Mouse (Mus musculus) adrenal gland, postnatal 10 days (tissue): ENCODE results near the gene Srp54a. TPM values are rescaled to one million over a fixed set of nuclear protein-coding genes. Genes with fewer than 3 reads are reported as not detected.
"Not testable (repeated sequence)": the region's sequence is repeated elsewhere in the genome, so short reads cannot be mapped to it uniquely, and the experiment has no call there.

Experiments
- DNase-seq: peaks from one replicate; pipeline ENCODE4 v3.0.0; 2021; ENCODE audit warnings: mixed read lengths
- total RNA-seq, 2 experiments: library from RNA; stranded (reverse); gene quantifications; 2 replicates each; pipeline ENCODE4 v1.2.3; 2021

The Srp54a gene
- total RNA-seq, 2 experiments from 2014 or later = 110 to 121 TPM

DNA sequence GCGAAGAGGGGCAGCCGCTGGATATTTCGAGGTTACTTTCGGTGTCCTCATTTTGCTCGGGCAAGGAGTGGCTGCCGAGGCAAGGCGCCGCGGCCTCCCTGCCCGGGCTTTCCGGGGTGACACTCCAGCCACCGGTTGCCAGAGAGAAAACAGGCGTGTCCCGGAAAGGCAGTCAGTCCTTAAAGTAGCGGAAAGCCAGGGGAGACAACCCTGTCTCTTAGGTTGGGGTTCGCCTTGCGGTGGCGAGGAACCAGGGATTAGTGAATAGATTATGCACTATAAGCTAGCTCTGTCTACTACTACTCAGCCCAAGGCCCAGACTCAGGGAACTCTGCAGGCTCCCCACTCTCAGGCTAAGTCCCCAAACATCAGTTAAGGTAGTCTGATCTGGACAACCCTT, 44.7 kb downstream of the Srp54a start:
- not testable (repeated sequence) for DNase-seq

DNA sequence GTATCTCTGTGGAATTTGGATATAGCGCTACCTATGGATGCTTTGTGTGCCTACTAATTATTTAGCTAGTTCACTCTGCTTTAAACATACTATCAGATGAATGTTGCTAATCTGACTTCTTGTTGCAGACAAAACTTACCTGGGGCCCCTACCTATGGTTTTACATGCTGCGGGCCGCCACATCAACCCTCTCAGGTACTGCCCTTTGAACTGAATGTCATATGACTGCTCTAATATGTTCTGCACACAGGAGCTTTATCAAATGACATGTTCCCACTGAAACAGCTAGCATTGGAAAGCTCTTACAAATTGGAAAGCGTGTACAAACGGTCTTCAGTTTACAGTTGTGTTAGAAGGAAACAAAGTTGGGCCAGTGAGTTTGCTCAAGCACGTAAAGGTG, 55.5 kb downstream of the Srp54a start:
- not testable (repeated sequence) for DNase-seq

DNA sequence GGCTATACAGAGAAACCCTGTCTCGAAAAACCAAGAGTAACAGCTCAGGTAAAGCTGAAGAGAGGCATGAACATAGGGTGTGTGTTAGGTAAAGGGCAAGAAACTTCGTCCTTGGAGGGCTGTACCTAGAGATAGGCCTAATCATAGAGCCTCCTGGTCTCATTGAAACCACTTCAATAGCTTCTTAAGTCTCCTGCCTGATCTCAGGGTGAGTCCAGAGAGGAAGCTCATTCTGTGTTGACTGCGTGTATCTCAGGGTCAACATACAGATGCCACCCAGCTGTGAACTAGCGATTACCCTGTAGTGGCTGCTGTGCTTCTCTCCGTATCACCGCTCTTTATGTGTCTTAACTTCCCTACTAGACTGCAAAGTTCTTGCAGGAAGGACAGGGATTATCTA, 57.8 kb downstream of the Srp54a start:
- not testable (repeated sequence) for DNase-seq

DNA sequence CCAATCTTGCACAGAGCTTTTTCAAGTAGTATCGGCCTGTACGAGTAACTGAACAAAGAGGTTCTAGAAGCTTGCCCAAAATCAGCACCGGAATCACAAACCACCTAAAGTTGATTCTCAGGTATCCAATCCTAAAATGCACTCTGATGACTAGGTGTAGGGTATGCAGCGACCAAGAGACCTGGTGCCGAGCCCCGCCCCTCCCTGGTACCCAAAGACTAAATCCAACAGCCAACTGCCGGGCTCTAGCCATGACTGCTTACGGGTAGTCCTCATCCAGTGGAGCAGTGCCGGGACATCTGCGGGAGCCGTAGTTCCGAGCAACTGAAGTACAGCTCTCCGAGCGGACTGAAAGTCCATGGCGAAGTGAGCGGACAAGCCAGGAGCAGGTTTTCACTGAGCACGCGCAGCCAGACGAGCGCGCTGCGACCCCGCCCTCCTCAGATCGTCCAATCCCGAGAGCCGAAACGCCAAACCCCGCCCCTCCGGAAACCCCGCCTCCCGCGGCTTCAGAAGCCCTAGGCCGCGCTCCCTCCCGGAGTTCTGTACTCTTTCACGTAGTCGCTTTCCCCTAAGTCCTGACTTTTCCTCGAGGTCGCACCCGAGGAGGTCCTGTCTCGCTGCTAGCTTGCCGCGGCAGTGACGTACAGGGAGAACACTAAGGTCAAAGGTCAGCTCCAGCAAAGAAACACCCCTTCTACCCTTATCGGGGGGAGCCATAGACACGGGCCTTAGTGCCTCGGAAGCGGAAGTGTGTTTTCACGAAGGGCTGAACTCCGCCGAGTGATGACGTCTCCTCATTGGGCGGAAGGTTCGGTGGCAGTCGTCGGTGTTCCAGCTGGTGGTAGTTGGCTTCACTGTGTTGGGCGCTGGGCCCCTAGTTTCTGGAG, 74.7 kb downstream of the Srp54a start, which contains the start of gene Srp54b:
TSS of gene Srp54b (plus strand) at position 546 of the 890 bp plus-strand sequence.
- DNase-seq = not testable (repeated sequence)

DNA sequence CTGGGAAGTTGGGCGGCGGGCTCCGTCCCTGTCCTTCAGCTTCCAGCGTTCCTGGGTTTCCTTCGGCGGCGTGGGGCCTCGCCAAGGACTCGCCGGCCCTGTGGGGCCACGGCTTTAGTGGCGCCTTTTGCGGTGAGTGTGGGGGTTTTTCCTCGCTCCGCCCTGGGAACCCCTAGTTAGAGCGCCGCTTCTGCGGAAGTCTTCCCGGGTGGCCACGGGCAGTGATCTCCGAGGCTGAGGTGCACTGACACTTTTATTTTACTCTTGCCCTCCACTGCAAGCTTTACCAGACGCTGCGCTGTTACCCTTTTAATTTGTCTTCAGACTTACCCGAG, 75.4 kb downstream of the Srp54a start:
- DNase-seq = not testable (repeated sequence)

Other genes with a start within 250 kb of the Srp54a start
- 100 to 1,000 TPM; 142 to 201 TPM for gene Cfl2, start 217.4 kb upstream of the Srp54a start, total RNA-seq
- not detected for gene Gm20403, start 93.7 kb upstream of the Srp54a start, total RNA-seq
- gene Baz1a, start 65.9 kb upstream of the Srp54a start, total RNA-seq = 10 to 100 TPM; 22.0 to 27.1 TPM
- 10 to 100 TPM in 1 of 2 experiments, 1 to 10 TPM in 1; 8.9 to 11.3 TPM for gene 2700097O09Rik, start 152 bp upstream of the Srp54a start, total RNA-seq
- 10 to 100 TPM in 1 of 2 experiments, 1 to 10 TPM in 1; 5.1 to 12.8 TPM for gene Fam177a, start 44.2 kb downstream of the Srp54a start, total RNA-seq
- 10 to 100 TPM; 61.5 to 78.7 TPM for gene Srp54b, start 74.8 kb downstream of the Srp54a start, total RNA-seq
- 1 to 10 TPM in 1 of 2 experiments, not detected in 1; 7.9 TPM for gene 1700047I17Rik2, start 119.3 kb downstream of the Srp54a start, total RNA-seq
- gene Srp54c, start 149.9 kb downstream of the Srp54a start, total RNA-seq = 10 to 100 TPM; 33.4 to 40.0 TPM
- gene 1110008L16Rik, start 219.3 kb downstream of the Srp54a start, total RNA-seq = 10 to 100 TPM; 15.5 to 16.8 TPM
- gene Ppp2r3c, start 222.7 kb downstream of the Srp54a start, total RNA-seq = 10 to 100 TPM; 11.7 to 11.8 TPM